Mouse (Mus musculus) heart, postnatal 14 days (tissue): ENCODE measurements around the gene Oard1. TPM values are rescaled to one million over a fixed set of nuclear protein-coding genes. Genes with fewer than 3 reads are reported as not detected.

ENCODE experiments used
- DNase-seq, 2 experiments: peaks; one replicate each; pipeline ENCODE4 v3.0.0; 2021 to 2022
- intact Hi-C: fragments of 180-260 bp; cut with DNase I; formaldehyde crosslinking; loops from one replicate; pipeline ENCODE4 v1.15.1; 2025
- long read RNA-seq, 2 experiments: library from polyadenylated mRNA; stranded (forward); transcript quantifications; one replicate each; pipeline ENCODE4 v2.0.0; 2021
- total RNA-seq, 2 experiments: library from RNA; stranded (reverse); gene quantifications; 2 replicates each; pipeline ENCODE4 v1.2.3; 2021

Gene Oard1
- 10 to 100 TPM; 10.7 to 12.9 TPM for total RNA-seq
- long read RNA-seq, experiment 1, transcript Oard1-202 (6 exons, 1,324 nt) = major isoform, 11 of 29 reads
- long read RNA-seq, experiment 1, partial matches to known transcripts = 0 of 29 reads
- long read RNA-seq, experiment 1, other reads (novel, unspliced or antisense) = 15 of 29 reads
- long read RNA-seq, experiment 2, partial matches to known transcripts = 2 of 17 reads
- long read RNA-seq, experiment 2, other reads (novel, unspliced or antisense) = 10 of 17 reads

DNA sequence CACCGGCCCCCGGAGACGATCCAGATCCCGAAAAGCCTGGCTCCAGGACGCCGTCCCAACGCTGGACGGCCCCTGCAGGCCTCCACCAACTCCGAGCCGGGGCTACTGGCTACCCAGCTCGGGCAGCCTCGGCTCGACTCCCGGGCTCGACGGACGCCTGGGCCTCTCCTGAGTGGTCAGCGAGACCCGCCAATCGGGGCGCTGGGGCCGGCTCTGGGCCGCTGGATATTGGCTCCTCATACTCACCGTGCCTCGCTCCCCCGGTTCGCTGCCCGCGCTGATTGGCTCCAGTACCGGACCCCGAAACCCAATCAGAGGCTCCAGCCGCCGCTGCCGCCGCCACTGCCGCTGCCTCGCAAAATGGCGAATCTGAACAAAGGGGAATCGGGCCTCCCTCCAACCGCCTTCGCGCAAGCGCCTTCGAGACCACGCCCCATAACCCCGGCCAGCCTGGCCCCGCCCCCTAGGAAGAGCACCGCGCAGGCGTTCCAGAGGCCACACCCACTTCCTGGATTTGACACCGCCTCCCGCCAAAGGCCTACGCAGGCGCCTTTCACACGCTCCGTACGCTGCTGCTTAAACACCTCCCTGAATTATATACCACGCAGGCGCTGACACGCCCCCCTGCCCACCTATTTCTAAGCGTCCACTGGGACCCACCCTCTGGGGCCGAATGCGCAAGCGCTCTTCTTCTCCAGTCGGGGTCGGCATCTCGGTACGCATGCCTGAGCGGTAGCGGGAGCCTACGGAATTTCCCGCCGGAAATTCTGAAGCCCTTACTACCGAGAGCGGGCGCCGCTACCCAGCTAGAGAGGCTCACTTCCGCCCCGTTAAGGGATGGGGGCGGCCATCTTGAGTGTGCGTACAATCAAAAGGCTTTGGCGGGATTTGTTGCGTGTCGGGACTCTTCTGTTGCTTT, at the start of gene Oard1, which contains the start of gene Nfya:
Gene Oard1 (plus strand): TSS at position 635 of the 919 bp plus-strand sequence.
Gene Nfya (minus strand): TSS at position 527 of the 919 bp plus-strand sequence.
- intact Hi-C loops = loop anchor here (5.0 kb wide), 1 partner anchor 132 kb away; no protein-coding TSS in a partner anchor

GRCm38 (mm10) chr17:48360462-48360861, 49.4 kb upstream of the Oard1 start:
- no peak for DNase-seq
- intact Hi-C loops = no loop called here

More for the DNA sequence above, at the start of gene Oard1, which contains the start of gene Nfya:
- DNase-seq = peak; percentile 100

DNA sequence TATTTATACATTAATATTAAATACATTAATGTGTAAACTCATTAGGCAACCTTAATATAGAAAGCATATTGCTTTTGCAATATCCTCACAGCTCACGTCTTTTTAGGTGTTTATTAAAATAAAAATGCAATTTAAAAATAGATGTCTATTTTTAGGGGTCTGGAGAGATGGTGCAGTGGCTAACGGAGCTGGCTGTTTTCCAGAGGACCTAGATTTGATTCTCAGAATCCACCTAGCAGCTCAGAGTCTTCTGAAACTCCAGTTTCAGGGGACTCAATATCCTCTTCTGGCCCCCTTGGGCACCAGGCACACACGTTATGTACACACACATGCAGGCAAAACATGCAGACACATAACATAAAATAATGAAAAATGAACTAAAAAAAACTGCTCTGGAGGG, 47.5 kb upstream of the Oard1 start:
- DNase-seq = peak in 1 of 2 experiments; percentile 48
- intact Hi-C loops = no loop called here

GRCm38 (mm10) chr17:48362966-48363365, 46.8 kb upstream of the Oard1 start:
- peak; percentile 63 to 73 for DNase-seq
- intact Hi-C loops = no loop called here

GRCm38 (mm10) chr17:48363421-48363965, 46.3 kb upstream of the Oard1 start:
- intact Hi-C loops = no loop called here

DNA sequence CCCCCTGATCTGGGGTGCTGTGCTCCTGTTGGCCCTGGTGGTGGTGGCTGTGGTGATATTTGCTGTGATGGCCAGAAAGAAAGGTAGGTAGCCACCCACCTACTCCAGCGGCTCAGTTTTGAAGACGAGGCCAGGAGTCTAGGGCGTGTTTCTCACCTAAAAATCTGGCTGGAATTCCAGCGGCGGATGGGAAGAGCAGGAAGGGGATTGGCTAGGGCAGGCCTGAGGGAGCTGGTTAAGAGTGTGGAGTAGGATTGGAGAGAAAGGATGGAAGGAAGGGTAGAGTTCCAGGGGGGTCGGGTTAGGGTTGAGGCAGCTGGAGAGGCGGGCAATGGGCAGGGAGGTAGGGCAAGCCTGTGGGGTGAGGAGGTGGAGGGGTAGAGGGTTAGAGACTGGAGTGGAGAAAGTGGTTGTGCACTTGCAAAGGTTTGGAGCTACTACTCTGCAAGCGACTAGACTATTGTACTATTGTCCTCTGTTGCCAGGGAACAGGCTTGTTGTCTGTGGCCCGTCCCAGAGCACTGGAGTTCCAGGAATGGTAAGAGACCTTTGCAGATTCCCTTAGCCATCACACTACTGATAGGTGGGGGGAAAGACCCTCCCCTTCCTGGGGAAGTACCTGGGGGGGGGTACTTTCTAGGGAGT, 44.2 kb upstream of the Oard1 start:
- DNase-seq = no peak
- intact Hi-C loops = no loop called here

More at GRCm38 (mm10) chr17:48363421-48363965, 46.3 kb upstream of the Oard1 start:
- no peak for DNase-seq

DNA sequence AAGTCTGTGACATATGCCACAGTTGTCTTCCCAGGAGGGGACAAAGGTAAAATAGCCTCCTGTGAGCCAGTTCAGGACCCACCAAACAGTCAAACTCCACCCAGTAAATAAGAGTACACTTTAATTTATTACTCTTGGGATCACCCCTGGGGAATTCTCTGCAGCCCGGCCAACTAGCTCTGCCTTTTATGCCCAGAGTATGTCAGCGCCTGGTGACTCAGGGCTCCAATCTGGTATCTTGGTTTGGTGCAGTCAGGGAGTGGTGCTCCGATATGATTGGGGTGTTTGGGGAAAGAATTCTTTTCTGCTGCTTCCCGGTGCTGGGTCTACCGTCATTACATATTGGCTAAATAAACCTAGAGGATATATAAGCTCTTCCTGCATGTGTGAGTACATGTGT, 43.0 kb upstream of the Oard1 start:
- intact Hi-C loops = no loop called here

DNA sequence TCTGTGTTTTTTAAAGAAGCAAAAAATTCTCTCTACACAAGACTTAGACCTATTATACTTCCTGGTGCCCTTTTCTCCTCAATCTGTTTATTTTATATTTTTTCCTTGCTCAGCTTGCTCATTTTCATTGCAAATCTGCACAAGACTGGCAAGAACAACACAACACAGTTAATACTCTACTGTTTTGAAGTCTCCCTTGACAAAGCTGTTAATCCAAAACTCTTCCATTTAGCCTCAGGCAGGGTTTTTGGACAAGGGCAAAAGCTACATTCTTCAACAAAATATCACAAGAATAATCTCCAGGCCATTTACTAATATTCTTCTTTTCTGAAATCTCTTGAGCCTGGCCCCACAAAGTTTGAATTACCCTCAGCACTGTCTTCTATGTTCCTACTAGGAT, 38.2 kb upstream of the Oard1 start:
- no peak for DNase-seq
- intact Hi-C loops = no loop called here

More for the DNA sequence above, 43.0 kb upstream of the Oard1 start:
- no peak for DNase-seq

GRCm38 (mm10) chr17:48372987-48373386, 36.8 kb upstream of the Oard1 start:
- intact Hi-C loops = no loop called here
- DNase-seq = no peak

DNA sequence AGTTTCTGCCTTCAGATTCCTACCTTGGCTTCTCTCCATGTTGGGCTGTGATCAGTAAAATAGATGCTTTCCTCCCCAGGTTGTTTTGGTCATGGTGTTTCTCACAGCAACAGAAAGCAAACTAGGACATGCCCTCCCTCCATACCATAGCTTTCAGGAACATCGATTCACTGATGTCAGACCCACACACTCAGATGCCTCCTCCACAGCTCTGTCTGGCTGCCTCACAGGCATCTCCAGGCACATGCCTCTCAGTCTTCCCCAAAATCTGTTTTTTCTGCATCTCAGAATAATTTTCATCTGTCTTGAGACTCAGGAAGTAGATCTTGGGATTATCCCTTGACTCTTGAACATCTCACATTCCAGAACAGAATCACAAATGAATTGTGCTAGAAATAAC, 33.7 kb upstream of the Oard1 start:
- no peak for DNase-seq
- intact Hi-C loops = no loop called here

GRCm38 (mm10) chr17:48379050-48379449, 30.8 kb upstream of the Oard1 start:
- DNase-seq = no peak
- intact Hi-C loops = no loop called here

DNA sequence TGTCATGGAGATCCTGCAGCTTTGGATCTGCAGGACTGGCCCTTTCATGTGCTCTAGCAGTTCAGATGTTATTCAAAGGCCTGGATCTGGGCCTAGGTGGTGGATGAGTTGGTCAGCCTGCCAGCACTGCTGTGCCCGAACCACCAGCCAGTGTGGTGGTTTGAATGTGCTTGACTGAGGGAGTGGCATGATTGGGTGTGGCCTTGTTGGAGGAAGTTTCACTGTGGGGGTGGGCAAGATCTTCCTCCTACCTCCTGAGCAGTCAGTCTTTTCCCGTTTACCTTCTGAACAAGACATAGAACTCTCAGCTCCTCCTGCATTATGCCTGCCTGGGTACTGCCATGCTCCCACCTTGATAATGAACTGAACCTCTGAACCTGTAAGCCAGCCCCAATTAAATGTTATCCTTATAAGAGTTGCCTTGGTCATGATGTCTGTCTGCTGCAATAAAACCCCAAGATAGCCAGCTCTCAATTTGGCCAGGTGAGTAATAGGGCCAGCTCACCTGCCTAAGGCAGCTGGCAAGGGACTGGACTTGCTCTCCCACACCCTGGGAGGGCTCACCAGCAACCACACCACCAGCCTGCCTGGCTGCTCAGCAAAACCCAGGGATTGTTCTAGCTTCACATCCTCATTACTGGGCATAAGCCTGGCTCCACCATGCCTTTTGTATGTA, 23.9 kb upstream of the Oard1 start:
- no peak for DNase-seq
- intact Hi-C loops = no loop called here

DNA sequence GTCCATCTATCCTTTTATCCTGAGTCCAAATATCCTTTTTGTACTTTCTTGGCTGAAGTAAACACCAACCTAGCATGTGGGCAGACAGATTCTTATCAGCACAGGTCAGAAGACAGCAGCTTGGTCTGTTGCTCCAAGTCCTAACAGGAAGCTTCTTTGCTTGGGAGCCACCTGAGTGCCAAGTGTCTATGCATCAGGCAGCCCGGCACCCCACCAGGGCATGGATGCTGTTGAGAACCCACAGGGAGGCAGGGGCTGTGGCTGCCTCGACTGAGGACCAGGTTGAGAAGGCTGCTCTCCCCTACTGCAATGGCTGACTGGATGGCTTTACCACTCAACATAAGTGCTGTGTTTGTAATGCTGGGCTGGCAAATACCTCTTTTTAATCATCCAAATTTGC, 21.1 kb upstream of the Oard1 start:
- no peak for DNase-seq
- intact Hi-C loops = no loop called here

GRCm38 (mm10) chr17:48389442-48389841, 20.4 kb upstream of the Oard1 start:
- DNase-seq = no peak
- intact Hi-C loops = no loop called here

- intact Hi-C loops = no loop called here
- no peak for DNase-seq
Observed at GRCm38 (mm10) chr17:48391446-48391845, 18.4 kb upstream of the Oard1 start.

GRCm38 (mm10) chr17:48392616-48393015, 17.2 kb upstream of the Oard1 start:
- no peak for DNase-seq
- intact Hi-C loops = no loop called here

- no peak for DNase-seq
- intact Hi-C loops = no loop called here
Observed at GRCm38 (mm10) chr17:48401710-48402109, 8.1 kb upstream of the Oard1 start.

DNA sequence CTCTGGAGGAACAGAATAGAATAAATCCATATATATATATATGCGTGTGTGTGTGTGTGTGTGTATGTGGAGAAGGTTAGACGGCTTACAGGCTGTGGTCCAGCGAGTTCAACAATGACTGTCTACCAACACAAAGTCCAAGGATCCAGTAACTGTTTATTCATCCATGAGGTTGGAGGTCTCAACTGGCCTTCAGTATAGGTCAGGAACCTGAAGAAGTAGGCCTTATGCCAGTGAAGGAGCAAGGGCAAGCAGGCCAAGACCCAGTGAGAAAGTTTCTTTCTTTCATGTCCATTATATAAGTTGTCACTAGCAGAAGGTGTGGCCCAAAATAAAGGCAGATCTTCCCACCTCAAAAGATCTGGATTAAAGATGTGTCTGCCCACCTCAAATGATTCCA, 7.1 kb upstream of the Oard1 start:
- intact Hi-C loops = no loop called here
- no peak for DNase-seq

GRCm38 (mm10) chr17:48403848-48404247, 6.0 kb upstream of the Oard1 start:
- intact Hi-C loops = no loop called here
- DNase-seq = no peak

- intact Hi-C loops = loop anchor here (5.0 kb wide), 1 partner anchor 127 kb away; no protein-coding TSS in a partner anchor
- DNase-seq = no peak
Observed at GRCm38 (mm10) chr17:48404706-48405105, 5.1 kb upstream of the Oard1 start.
